Mouse (Mus musculus): ENCODE measurements around the gene Sh2b3.

GRCm38 (mm10) chr5:121843138-121843905, 5.9 kb upstream of the Sh2b3 start:
- TF ChIP-seq CTCF (IDR thresholded peaks at IDR 0.05; ENCODE audit: low read depth, low read length) (no peak), POLR2A (IDR thresholded peaks at IDR 0.05; ENCODE audit: borderline replicate concordance, low read depth, low read length) (no peak)
